Mouse (Mus musculus): Measurements from ENCODE around the gene Nrgn. TPM values are rescaled to one million over a fixed set of nuclear protein-coding genes. Genes with fewer than 3 reads are reported as not detected.

Nrgn gene
- polyA plus RNA-seq, 1 experiment, result 7.7 TPM

GRCm38 (mm10) chr9:37539170-37540025 lies 13.3 kb downstream of the Nrgn start, which contains the start of gene Vsig2:
Gene Vsig2, plus strand, starts transcription at chr9:37539255.
- Histone ChIP-seq H3K4me1 (ENCODE audit: control insufficient read depth, insufficient read depth, low read length) (peaks cover 6% of the 10 kb centered on the region; the same call in 1 of the 2 replicates), H3K27ac (ENCODE audit: insufficient read depth, low read depth, low read length) (no peak within 1 kb of the TSS), H3K27me3 (replicated peaks; ENCODE audit: control insufficient read depth, insufficient read depth, low read length) (no peaks in the 10 kb centered on the region), H3K36me3 (ENCODE audit: control insufficient read depth, insufficient read depth, low read length) (no peaks in the 10 kb centered on the region), H3K4me3 (ENCODE audit: insufficient read depth, low read depth, low read length) (no peak within 1 kb of the TSS)
- WGBS, result 72% methylated on average over 23 of the region's 23 CpGs
- no peak for DNase-seq
- TF ChIP-seq POLR2A (IDR thresholded peaks at IDR 0.05; ENCODE audit: low read depth, low read length) (no peak), CTCF (conservative IDR thresholded peaks at IDR 0.05; ENCODE audit: insufficient read depth, insufficient read length, low read depth, low read length) (no peak)

- no peaks in the 10 kb centered on the region for H3K4me1 ChIP-seq (ENCODE audit: control insufficient read depth, insufficient read depth, low read length)
- H3K36me3 ChIP-seq (ENCODE audit: control insufficient read depth, insufficient read depth, low read length), result no peaks in the 10 kb centered on the region
- no peak for TF ChIP-seq CTCF (conservative IDR thresholded peaks at IDR 0.05; ENCODE audit: insufficient read depth, insufficient read length, low read depth, low read length)
- TF ChIP-seq POLR2A (IDR thresholded peaks at IDR 0.05; ENCODE audit: low read depth, low read length), result no peak
- H3K27ac ChIP-seq (ENCODE audit: insufficient read depth, low read depth, low read length), result no peak overlapping the region
- DNase-seq, result peak; percentile 27
- WGBS, result 74% methylated on average over 5 of the region's 5 CpGs
- H3K4me3 ChIP-seq (ENCODE audit: insufficient read depth, low read depth, low read length), result no peak overlapping the region
- H3K27me3 ChIP-seq (replicated peaks; ENCODE audit: control insufficient read depth, insufficient read depth, low read length), result no peaks in the 10 kb centered on the region
Measured at GRCm38 (mm10) chr9:37537658-37538250, 14.9 kb downstream of the Nrgn start.

GRCm38 (mm10) chr9:37536851-37537250 lies 15.9 kb downstream of the Nrgn start:
- no peak overlapping the region for H3K27ac ChIP-seq (ENCODE audit: insufficient read depth, low read depth, low read length)
- H3K4me1 ChIP-seq (ENCODE audit: control insufficient read depth, insufficient read depth, low read length), result no peaks in the 10 kb centered on the region
- H3K36me3 ChIP-seq (ENCODE audit: control insufficient read depth, insufficient read depth, low read length), result no peaks in the 10 kb centered on the region
- TF ChIP-seq CTCF (conservative IDR thresholded peaks at IDR 0.05; ENCODE audit: insufficient read depth, insufficient read length, low read depth, low read length) (no peak), POLR2A (IDR thresholded peaks at IDR 0.05; ENCODE audit: low read depth, low read length) (no peak)
- H3K4me3 ChIP-seq (ENCODE audit: insufficient read depth, low read depth, low read length), result no peak overlapping the region
- H3K27me3 ChIP-seq (replicated peaks; ENCODE audit: control insufficient read depth, insufficient read depth, low read length), result no peaks in the 10 kb centered on the region
- DNase-seq, result no peak
- 90% methylated on average over 4 of the region's 4 CpGs for WGBS

- Histone ChIP-seq H3K27me3 (replicated peaks; ENCODE audit: control insufficient read depth, insufficient read depth, low read length) (no peaks in the 10 kb centered on the region), H3K36me3 (ENCODE audit: control insufficient read depth, insufficient read depth, low read length) (no peaks in the 10 kb centered on the region), H3K4me3 (ENCODE audit: insufficient read depth, low read depth, low read length) (peak overlapping the region; percentile 67), H3K4me1 (ENCODE audit: control insufficient read depth, insufficient read depth, low read length) (no peaks in the 10 kb centered on the region; the same call in 1 of the 2 replicates), H3K27ac (ENCODE audit: insufficient read depth, low read depth, low read length) (peak overlapping the region; percentile 40)
- DNase-seq, result peak; percentile 95
- 5% methylated on average over 31 of the region's 31 CpGs for WGBS
- TF ChIP-seq POLR2A (IDR thresholded peaks at IDR 0.05; ENCODE audit: low read depth, low read length), result no peak
- peak; percentile 58 for TF ChIP-seq CTCF (conservative IDR thresholded peaks at IDR 0.05; ENCODE audit: insufficient read depth, insufficient read length, low read depth, low read length)
Measured at GRCm38 (mm10) chr9:37530888-37531705, 21.6 kb downstream of the Nrgn start.

GRCm38 (mm10) chr9:37530031-37530887 lies 22.4 kb downstream of the Nrgn start:
- Histone ChIP-seq H3K27me3 (replicated peaks; ENCODE audit: control insufficient read depth, insufficient read depth, low read length) (no peaks in the 10 kb centered on the region), H3K4me3 (ENCODE audit: insufficient read depth, low read depth, low read length) (peak overlapping the region; percentile 67), H3K4me1 (ENCODE audit: control insufficient read depth, insufficient read depth, low read length) (no peaks in the 10 kb centered on the region; the same call in 1 of the 2 replicates), H3K36me3 (ENCODE audit: control insufficient read depth, insufficient read depth, low read length) (no peaks in the 10 kb centered on the region), H3K27ac (ENCODE audit: insufficient read depth, low read depth, low read length) (peak overlapping the region; percentile 40)
- TF ChIP-seq POLR2A (IDR thresholded peaks at IDR 0.05; ENCODE audit: low read depth, low read length), result no peak
- peak; percentile 55 for TF ChIP-seq CTCF (conservative IDR thresholded peaks at IDR 0.05; ENCODE audit: insufficient read depth, insufficient read length, low read depth, low read length)
- peak; percentile 92 for DNase-seq
- 7% methylated on average over 32 of the region's 32 CpGs for WGBS
